Mouse (Mus musculus): Measurements from ENCODE around the gene Dlgap1.

Dlgap1 gene

DNA sequence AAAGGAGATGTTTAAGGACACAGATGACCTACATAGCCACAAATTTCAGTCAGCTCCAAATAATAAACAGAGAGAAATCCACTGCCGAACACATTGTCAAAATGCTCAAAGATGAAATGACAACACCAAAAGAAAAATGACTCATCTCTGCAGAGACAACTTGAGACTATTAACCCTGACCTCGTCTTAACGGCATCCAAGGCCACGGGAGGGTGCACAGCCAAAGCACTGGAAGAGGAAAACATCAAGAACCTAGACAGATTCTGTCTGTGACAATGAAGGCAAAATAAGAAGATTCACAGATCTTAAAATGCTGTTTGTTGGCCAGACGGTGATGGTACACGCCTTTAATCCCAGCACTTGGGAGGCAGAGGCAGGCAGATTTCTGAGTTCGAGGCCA, 370.9 kb downstream of the Dlgap1 start:
- no peak for DNase-seq (ENCODE audit: extremely low spot score, low read depth, low spot score)

DNA sequence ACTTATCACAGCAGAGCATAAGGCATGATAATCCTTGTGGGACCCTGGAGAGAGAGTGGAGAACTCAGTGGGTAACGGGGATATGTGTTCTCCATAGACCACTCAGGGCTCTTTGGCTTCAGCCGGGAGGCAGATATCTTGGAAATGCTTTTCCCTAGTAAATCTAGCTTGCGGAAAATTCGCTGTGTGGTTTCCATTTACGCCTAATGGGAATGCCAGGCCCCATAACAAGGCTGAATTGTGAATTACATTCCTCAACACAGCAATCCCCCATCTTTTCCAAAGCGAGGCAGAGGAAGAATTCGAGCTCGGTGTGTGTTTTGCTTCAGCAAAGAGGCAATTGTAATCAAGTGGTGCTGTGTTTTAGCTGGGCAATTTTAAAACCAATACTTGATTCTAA, 372.4 kb downstream of the Dlgap1 start:
- DNase-seq (ENCODE audit: extremely low spot score, low read depth, low spot score), result no peak

DNA sequence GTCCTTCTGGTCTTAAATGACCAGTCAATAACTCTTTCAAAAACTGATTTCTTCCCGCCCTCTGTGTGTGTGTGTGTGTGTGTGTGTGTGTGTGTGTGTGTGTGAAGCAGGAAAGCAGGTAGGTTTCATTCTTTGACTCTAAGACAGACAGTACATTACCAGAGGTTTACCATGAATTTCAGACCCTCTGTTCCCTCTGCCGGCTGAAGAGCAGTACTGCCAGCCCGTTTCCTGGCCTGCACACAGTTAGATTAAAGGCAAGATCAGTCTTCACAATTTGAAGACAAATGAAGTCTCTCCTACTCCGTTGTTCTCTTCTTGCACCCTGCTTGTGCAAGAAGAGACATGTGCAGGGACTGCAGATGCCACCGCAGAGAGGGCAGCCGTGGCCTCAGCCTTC, 373.0 kb downstream of the Dlgap1 start:
- DNase-seq (ENCODE audit: extremely low spot score, low read depth, low spot score), result no peak

GRCm38 (mm10) chr17:70347403-70347802, 378.5 kb downstream of the Dlgap1 start:
- no peak for DNase-seq (ENCODE audit: extremely low spot score, low read depth, low spot score)

GRCm38 (mm10) chr17:70363561-70363960, 394.7 kb downstream of the Dlgap1 start:
- DNase-seq (ENCODE audit: extremely low spot score, low read depth, low spot score), result no peak

GRCm38 (mm10) chr17:70363971-70364370, 395.1 kb downstream of the Dlgap1 start:
- DNase-seq (ENCODE audit: extremely low spot score, low read depth, low spot score), result no peak

DNA sequence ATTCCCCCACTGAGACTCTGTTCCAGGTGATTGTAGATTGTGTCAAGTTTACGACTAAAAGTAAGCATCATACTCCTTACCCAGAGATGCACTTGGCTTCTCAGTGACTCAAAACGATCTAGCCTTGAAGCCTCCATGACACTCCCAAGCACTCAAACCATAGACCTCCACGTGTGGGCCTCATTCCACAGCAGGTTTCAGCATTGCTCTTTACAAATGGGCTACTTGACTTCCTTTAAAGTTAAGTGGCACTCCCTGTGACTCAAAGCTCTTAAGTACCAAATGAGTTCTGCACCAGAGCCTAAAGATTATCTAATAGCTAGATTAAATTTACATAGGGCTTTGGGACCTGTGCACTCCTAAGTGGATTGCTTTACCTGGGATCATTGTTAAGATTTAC, 400.3 kb downstream of the Dlgap1 start:
- no peak for DNase-seq (ENCODE audit: extremely low spot score, low read depth, low spot score)

GRCm38 (mm10) chr17:70377020-70377419, 408.1 kb downstream of the Dlgap1 start:
- no peak for DNase-seq (ENCODE audit: extremely low spot score, low read depth, low spot score)

GRCm38 (mm10) chr17:70388447-70388846, 419.6 kb downstream of the Dlgap1 start:
- no peak for DNase-seq (ENCODE audit: extremely low spot score, low read depth, low spot score)

GRCm38 (mm10) chr17:70397220-70397619, 428.3 kb downstream of the Dlgap1 start:
- peak; percentile 63 for DNase-seq (ENCODE audit: extremely low spot score, low read depth, low spot score)

DNA sequence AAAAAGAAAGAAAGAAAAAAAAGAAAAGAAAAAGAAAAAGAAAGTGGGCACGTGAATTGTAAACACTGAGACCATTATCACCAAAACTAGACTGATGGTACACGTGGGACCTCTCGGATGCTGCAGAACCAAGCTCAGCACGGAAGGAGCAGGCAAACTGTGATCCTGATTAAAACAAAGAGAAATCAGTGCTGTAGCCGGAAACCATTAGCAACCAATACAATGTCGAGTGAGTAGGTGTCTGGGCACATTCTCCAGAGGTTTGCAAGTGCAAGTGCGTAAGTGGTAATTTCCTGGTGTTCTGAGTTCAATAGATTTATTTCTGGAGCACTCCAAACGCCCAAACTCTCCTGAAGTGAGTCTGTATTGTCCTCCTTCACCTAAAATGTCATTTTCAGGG, 428.8 kb downstream of the Dlgap1 start:
- peak; percentile 33 for DNase-seq (ENCODE audit: extremely low spot score, low read depth, low spot score)

GRCm38 (mm10) chr17:70401909-70402308, 433.0 kb downstream of the Dlgap1 start:
- DNase-seq (ENCODE audit: extremely low spot score, low read depth, low spot score), result no peak

GRCm38 (mm10) chr17:70403750-70404149, 434.9 kb downstream of the Dlgap1 start:
- DNase-seq (ENCODE audit: extremely low spot score, low read depth, low spot score), result no peak

DNA sequence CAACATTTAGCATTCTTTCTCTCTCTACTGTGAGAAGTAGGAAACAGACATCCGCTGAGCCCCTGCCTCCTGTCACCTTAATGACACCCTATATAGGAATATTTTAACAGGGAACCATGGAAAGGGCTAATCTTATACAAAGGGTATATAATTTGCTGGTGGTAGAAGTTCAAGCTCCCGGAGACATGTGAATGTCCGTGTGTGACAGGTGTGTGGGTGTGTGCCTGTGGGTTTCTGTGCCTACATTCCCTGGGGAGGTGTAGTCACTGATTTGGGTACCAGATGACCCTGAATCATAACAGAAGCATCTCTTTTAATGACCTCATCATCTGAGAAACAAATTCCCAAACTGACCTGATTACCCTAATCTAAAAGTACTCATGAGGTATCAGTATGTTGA, 445.3 kb downstream of the Dlgap1 start:
- no peak for DNase-seq (ENCODE audit: extremely low spot score, low read depth, low spot score)

GRCm38 (mm10) chr17:70427866-70428265, 459.0 kb downstream of the Dlgap1 start:
- no peak for DNase-seq (ENCODE audit: extremely low spot score, low read depth, low spot score)

DNA sequence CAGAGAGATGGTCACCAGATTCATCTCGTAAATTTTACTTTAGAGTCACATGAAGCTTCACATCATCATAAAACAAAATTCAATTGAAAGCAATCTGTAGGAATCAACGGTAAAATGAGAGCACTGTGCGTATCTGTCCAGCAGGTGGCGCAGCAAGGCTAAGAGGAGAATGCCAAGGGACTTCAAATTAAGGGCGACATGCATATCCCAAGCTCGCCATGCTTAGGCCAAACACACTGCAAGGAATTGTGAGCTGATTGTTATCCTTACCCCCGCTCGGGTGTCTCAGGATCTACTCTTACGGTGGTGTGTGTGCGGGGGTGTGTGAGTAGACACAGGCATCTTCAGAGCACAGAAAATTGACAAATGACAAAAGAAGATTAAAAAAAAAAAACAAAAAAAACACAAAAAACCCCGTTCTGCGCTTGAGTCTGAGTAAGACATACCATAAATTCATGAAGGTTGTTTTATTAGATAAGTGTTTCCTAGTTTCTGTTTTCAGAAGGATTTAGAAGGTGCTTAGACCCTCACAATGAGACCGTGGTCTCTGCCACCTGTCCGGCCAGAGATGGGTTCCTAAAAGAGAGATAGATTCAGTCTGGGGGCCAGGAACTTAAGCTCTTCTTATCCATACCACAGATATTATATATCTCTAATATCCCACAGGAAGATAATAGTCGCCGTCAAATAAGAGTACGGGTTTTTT, 461.0 kb downstream of the Dlgap1 start:
- DNase-seq (ENCODE audit: extremely low spot score, low read depth, low spot score), result peak; percentile 52

DNA sequence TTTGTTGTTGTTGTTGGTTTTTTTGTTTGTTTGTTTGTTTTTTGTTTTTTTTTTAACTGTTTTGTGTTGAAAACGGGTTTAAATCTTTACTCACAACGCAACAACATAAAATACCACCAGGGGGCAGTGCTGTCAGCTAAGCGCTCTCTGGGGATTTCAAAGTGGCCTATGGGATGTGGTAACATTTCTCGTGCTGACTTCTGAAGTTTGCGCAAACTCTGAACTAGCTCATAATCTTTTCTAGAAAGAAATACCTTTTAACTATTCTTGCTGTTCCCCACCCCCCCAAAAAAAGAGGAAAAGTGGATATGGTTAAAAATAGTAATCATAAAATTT, 461.5 kb downstream of the Dlgap1 start:
- peak; percentile 71 for DNase-seq (ENCODE audit: extremely low spot score, low read depth, low spot score)

GRCm38 (mm10) chr17:70432834-70433233, 464.0 kb downstream of the Dlgap1 start:
- no peak for DNase-seq (ENCODE audit: extremely low spot score, low read depth, low spot score)

- no peak for DNase-seq (ENCODE audit: extremely low spot score, low read depth, low spot score)
These were observed 465.7 kb downstream of the Dlgap1 start for GRCm38 (mm10) chr17:70434549-70434948.

GRCm38 (mm10) chr17:70435612-70436011, 466.7 kb downstream of the Dlgap1 start:
- no peak for DNase-seq (ENCODE audit: extremely low spot score, low read depth, low spot score)

DNA sequence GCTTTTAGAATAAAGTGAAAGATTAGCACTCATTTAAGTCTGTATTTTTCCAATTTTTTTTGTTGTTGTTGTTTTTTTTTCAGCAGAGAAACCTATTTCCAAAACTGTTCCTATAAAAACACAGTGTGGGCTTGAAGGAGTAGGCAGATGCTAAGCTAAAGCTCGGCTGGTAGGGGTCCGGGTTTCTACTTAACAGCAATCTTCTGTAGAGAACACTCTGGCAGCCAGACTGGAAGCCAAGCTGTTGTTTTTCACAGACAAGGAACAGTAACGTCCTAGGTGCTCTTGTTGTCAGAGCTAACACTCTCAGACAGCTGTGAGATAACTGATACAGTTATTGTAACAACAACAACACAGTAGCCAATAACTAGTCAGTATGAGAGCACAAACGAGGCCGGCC, 468.4 kb downstream of the Dlgap1 start:
- DNase-seq (ENCODE audit: extremely low spot score, low read depth, low spot score), result no peak

GRCm38 (mm10) chr17:70442976-70443375, 474.1 kb downstream of the Dlgap1 start:
- DNase-seq (ENCODE audit: extremely low spot score, low read depth, low spot score), result no peak

DNA sequence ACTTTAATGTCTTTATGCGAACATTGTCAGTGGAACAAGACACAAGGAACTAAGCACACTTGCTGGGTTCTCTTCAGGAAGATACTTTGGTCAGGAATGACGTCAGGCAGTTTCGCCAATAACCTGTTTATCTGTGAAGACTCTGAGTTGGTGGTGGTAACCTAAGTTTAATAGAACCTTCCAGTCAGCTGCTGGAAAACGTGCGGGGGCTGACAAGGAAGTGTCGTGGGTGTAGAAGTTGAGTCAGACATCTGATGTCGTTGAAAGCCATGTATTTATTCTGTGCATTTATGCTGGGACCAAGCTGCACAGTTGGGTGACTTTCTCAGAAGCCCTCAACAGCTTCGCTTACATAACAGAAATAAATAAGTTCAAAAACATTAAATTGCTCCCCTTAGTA, 477.6 kb downstream of the Dlgap1 start:
- no peak for DNase-seq (ENCODE audit: extremely low spot score, low read depth, low spot score)
